Mouse (Mus musculus) embryo, embryonic 11.5 days (tissue): ENCODE results near the gene Pla2g15.
"Not testable (repeated sequence)": the region's sequence is repeated elsewhere in the genome, so short reads cannot be mapped to it uniquely, and the experiment has no call there.

Experiments
- DNase-seq: peaks from one replicate; pipeline ENCODE4 v3.0.0-alpha.2; 2012; ENCODE audit warnings: low read depth, low spot score

Gene Pla2g15

DNA sequence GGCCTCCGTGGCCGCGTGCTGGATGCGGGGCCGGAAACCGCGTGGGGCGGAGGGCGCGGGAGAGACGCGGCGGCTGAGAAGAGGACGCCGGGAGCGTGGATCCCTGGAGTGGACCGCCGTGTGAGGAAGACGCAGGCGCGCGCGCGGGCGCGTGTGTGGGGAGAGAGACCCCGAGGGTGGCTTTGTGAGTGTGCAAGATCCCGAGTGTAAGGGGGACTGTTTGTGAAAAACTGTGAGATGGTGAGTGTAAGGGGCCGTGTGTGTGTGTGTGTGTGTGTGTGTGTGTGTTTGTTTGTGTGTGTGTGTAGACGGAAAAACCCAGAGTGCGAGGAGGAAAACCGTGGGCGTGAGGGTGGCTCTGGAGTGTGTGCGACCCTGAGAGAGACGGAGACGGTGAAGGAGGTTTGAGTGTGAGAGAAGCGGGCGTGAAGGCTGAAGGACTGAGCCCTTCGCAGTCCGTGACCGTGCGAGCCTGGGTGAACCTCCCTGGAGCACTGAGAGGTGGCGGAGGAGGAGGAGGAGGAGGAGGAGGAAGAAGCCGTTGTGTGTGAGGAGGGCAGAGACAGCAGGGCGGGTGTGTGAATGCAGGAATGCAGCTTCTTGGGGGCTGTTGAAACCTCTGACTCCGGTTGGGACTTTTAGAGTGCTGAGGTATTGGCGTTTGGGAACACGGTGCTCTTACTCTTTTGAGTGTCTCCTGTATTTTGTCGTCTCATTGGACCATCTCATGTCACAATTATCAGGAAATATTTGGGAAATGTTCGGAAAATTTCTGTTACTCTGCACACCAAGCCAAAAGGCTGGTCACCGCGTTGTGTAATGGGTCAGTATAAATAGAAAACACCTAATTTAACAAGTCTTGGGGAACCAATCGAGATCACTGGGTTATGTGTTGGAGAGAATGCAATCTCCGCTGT is 19.1 kb downstream of the Pla2g15 start:
- peak; percentile 46 for DNase-seq

DNA sequence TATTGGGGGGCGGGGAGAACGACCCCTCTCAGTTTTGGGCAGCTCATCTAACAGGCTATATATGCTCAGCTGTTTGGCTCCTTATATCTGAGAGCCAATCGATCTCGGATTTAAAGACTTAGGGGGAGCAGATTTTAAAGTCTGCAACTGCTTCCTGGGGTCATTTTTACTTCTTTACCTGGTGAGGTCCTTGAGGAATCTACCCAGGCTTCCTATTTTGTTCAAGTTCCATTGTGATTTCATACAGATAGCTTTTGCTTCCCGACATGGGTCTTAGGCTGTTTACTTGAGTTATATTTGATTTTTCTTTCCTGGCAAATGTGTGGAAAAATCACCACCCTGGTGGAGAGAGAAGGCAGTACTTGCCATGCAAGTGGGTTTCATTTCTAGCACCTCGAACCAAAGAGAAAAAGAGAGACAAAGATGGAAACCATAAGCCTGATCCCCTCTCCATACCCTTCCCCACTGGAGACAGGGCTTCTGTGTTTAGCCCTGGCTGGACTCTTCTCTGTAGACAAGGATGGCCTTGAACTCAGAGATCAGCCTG is 19.8 kb downstream of the Pla2g15 start:
- no peak for DNase-seq

DNA sequence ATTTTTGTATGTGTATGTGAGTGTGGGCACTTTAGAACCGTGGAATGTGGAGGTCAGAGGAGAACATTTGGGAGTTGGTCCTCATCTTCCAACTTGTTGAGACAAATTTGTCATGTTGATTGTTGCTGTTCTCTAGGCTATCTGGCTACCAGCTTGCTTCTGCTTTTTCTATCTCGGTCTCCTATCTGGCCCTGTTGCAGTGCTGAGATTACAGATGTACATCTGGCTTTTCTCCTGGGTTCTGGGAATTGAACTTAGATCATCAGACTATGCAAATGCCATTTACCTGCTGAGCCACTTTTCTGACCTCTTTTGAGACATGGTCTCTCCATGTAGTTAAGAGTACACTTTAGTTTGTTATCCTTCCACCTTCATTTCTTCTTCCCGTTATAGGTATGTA is 23.4 kb downstream of the Pla2g15 start:
- no peak for DNase-seq

DNA sequence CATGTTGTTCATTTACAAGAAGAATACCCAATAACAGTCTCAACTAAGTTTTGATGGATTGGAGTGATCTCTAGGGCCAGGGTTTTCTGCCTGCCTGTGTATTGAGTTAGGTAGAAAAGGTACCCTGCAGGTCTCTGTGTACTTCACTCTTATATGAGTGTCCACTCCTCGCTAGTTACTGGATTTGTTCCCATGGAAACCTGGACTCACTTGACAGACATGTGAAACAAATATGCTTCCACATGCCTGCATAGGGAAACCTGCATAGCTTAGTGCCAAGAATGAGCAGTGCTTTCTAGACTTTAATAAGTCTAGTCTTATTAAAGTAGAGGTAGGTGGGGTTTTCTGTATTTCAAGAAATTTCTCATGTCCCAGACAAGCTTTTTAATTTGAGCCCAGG is 26.7 kb downstream of the Pla2g15 start:
- DNase-seq, result no peak

DNA sequence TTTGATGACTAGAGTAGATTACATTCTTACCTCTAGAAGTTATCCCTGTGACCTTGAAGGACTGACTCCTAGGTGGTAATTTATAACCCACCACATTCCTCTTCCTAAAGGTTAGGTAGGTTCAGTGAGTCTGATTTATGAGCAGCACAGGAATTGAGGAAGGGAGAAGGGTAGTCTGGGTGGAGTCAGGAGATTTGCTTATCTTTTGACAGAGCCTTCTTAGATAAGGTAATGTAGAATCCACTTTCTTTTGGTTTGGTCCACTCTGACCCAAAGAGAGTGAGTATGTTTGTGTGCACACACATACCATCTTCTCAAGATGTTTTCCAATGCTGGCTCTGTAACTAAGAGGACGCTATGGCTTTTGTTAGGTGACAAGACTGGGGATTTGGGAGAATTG is 27.4 kb downstream of the Pla2g15 start:
- no peak for DNase-seq

DNA sequence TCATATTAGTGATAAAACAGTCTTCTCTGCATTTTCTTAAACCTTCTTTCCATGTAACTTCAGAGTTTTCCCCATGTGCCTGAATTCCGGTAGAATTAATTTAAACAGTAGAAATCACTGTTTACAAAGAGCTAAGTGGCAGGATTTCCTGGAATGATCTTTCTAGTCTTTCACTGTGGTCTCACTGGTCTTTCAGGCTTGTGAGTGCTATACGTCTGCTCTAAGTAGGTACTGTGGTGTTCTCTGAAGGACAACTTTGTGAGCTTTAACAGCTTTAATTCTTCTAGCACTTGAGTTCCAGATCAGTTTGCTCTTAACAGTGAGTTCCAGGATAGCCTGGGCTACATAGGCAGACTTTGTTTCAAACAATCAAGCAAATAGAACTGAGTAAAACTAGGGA is 28.2 kb downstream of the Pla2g15 start:
- DNase-seq, result no peak

DNA sequence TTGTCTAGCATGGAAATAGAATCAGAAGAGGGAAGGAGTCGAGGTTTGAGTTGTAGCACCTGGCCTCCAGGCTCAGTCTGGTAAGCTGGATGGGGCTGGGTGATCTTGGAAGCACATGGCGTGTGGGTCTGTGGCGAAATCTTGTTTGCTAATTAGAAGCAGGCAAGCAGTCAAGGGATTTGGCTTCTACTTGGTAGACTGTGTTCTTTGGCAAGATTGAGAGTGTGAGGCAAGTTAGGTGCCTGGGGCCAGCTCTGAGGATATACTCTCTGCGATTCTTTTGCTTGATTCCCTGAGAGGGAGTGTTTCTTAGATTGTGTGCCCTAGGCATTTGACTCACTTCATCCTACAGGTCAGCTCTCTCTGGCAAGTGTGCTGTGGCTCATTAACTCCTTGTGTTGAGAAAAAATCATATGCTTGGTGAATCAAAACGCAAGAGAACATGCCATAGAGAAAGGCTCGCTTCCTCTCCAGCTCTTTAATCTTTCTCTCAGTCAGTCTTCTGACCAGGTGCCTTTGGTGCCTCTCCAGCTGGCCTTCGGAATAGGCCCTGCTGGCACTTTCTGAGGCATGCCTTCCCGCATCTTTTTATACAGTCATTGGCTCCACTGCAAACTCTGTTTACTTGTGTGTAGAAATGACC is 35.5 kb downstream of the Pla2g15 start:
- DNase-seq, result no peak

DNA sequence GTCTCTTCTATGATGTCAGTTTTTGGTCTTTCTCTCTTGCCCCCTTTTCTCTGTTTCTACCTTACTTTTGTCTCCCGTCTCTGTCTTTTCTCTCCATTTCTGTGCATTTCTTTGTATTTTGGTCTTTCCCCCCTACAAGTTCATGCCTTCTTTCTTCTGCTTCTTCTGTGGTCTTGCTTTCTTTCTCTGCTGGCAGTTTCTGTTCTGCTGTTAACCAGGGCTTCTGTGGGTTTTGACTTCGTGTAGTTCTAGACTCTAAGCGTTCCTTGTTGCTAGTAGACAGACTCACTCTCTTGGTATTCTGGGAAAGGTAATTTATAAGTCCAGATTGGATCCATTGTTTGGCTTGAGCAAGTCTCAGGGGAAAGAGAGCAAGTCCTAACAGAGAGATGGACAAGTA is 36.2 kb downstream of the Pla2g15 start:
- no peak for DNase-seq

DNA sequence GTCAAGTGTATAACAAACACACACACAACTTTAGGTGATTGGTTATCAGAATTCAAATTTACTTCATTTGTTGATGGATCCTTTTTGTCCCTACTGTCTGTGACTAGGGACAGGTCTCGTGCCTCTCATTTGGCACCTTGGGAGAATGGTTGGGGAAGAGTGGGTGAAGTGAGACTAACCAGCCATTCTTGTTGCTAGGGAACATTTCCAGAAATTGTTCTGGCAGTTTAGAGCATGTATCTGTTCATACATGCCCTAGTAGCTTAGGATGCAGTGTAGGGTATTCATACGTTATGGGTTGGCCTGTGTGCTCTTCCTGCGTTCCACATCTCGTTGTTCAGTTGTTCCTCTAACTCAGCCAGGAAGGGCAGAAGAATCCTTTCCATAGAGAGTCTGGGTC is 39.0 kb downstream of the Pla2g15 start:
- DNase-seq, result no peak

DNA sequence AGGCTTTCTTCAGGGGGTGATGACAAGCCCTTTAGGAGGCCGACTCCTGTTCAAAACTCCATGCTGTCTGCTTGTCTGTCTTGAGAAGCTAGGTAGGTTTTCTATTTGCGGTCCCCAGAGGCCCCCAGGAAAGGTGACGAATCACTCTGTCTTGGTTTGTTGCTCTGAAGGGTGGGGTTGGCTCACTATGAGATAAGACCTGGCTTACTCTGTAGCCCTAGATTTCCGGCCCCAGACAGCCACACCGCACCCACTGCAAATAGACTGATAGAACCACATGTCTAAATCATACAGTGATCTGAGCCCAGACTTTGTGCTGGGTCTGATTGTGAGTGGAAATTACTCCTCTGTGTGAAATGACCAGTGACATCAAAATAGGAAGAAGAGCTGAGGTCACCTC is 41.4 kb downstream of the Pla2g15 start:
- no peak for DNase-seq

DNA sequence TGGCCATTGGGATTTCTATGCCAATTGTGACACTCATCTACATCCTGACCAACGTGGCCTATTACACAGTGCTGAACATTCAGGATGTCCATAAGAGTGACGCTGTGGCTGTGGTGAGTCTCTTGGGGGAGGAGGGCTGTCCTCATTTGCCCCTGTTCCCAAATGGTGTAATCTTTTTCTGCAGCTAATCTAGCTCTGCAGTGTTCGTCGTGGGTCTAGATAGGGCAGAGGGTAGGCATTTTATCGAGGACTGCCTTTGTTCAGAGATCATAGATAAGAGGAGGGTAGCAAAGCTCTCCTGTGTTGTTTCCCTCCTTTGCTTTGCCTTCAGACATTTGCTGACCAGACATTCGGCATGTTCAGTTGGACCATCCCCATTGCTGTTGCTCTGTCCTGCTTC is 43.0 kb downstream of the Pla2g15 start:
- no peak for DNase-seq

DNA sequence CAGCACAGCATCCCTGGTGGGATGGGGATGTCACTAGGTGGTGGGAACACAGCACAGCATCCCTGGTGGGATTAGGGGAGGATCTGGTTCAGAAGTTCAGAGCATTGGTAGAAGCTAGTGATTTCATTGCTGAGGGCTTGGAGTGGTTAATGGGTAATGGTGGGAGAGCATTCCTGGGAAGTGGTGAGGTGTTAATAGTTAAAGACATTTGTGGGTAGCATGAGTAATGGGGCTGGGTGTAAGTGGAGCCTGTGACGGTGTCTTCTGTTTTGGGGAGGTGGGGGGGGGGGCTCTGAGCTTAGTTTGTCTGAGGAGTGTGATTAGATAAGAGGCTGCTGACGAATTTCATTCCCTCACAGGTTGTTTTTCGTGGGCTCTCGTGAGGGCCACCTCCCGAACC is 43.9 kb downstream of the Pla2g15 start:
- no peak for DNase-seq

DNA sequence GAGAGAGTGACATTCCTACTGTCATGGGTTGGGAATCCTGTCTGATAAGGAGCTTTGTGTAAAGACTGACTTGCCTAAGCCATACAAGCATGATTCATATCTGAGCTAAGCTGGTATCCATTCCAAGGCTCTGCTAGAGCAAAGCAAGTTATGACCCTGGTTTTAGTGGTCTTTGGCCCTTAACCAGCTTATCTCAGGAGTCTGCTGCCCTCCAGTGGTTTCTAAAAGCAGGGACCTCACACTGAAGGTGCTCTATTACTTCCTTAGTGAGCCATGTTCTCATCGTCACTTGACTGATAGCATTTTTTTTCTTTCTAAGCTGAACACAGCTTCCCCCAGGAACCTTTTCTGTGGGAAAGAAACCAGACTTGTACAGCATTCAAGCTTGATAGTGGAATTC is 48.5 kb downstream of the Pla2g15 start:
- DNase-seq, result peak; percentile 24

DNA sequence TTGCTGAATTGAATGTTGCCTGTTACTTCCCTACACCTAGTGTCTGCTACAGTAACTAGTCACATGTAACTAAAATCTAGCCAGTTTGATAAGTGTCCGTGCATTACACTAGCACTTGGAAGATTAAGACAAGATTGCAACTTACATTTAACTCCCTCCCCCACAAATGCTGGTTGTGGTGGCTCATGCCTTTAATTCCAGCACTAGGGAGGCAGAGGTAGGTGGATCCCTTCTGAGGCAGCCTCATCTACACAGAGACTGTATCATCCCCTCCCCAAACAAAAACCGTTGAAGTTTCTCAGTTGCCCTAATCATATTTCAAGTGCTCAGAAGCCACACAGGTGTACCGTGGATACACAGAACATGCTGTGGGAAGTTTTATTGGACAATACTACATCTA is 49.4 kb downstream of the Pla2g15 start:
- not testable (repeated sequence) for DNase-seq

DNA sequence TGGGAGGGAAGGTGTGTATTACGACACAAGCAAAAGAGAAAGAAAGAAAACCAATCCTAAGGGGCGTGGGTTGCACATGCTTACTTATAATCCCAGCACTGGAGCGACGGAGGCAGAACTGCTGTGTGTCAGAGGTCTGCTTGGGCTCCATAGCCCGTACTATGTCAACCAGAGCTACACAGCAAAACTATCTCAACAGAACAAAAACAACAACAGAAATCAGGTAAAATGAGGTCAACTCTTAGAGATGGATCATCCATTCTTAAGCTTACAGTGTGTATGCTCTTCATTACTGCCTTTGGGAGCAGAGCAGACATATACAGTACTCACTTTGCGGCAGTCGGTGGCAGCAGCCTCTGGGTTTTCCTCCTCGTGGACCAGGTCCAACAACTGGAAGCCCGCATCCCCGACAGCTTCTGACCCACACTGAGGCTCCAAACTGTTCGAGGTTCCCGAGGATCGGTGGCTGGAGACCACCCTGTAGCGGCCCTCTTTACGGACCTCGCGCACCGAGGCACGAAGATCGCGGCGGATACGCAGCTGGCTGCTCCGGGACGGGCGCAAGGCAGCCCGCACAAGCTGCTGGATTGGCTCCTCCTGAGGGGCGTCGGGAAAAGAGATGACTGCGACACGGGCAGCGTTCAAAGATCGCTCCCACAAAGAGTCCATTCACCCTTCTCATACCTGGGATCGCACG is 60.0 kb downstream of the Pla2g15 start:
- DNase-seq, result no peak

DNA sequence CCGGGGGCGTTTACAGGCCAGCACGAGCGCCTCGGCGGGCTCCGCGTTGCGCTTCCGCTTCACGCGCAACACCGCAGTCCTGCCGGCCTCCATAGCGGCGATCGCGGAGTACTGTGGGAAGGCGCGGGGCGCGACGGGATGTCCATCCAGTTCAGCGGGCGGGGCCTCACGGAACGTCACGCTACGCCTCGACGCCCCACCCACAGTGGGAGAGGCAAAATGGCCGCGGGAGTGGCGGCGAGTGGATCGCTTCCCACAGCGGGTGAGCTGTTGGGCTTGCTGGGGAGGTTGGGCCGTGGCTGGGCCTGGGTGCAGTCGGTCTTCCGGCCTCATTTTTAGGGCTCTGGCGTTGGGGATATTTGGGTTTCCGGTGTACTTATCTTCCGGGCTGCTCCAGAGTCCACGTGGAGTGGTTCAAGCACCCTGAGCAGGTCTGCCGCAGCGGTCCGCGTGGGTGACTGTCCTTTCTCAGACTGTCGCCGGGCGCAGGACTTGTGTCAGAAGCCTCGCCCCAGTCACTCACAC is 60.7 kb downstream of the Pla2g15 start, which contains the start of the genes Slc7a6os and Prmt7:
Slc7a6os (minus strand) TSS at position 115 of the 525 bp plus-strand sequence.
Prmt7 (plus strand) TSS at position 116 of the 525 bp plus-strand sequence.
- DNase-seq, result peak; percentile 92

DNA sequence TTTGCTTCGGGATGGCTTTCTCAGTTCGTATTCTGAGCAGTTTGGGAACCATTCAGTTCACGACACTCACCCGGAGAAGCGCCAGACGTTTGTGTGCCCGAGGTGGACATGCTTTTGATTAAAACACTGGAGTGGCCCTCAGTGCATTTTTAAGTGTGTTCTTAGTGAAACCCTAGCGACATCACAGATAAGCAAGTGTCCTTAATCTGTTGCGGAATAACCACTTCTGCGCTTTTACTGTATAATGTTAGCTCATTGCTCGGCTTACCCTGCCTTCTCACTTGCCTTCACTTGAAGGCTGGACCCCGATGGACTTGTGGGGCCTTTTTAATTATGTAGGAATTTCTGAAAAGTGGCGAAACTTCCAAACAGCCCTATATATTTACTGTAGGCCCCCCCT is 61.2 kb downstream of the Pla2g15 start:
- no peak for DNase-seq

DNA sequence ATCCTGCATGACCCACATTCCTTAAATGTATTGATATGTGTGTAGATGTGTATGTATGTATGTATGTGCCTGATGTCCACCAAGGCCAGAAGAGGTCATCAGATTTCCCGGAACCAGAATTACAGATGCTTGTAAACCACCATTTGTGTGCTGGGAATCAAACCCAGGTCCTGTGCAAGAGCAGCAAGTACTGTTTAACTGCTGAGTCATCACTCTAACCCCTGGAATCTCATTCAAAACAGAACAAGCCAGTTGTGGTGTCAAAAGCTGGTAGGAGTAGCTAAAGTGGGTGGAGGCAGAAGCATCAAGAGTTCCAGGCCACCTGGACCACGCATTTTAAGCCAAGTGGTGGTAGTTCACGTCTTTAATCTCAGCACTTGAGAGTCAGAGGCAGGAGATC is 63.8 kb downstream of the Pla2g15 start:
- DNase-seq, result no peak
